8 mouse cellular contexts compared by ENCODE assay signal in the genomic region with DNA sequence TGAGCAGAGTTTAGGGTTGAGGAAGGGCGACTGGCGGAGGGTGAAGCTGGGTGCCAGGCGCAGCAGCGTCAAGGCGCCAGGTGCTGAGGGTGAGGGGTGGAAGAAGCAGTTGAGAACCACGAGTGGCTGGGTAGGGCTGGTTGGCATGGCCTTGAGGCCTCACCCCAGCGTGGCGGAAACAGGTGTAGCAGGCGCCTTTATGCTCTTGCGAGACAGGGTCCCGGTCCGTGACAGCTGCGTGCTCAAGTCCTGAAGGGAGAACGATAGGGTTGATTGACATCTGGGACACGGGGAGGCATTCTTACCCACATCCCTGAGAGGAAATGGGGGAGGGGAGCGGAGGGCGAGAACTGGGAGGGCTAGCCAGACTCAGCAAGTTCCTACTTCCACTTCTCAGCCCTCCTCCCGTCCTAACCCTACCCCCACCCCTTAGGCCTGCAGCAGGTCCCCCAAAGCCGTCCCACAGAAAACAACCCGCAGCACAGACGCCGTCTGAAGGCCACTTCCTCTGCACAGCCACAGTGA. TPM values are rescaled to one million over a fixed set of nuclear protein-coding genes. Genes with fewer than 3 reads are reported as not detected.
A peak's percentile ranks its signal among the peaks of the same experiment; 100 is the strongest.
DNase-seq lines count a peak whose midpoint lies in the region; ATAC-seq and TF ChIP-seq lines count a peak whose summit lies in the region.

No protein-coding gene starts in this region.

- no peak for TF ChIP-seq POLR2A in limb, embryonic 14.5 days (IDR thresholded peaks at IDR 0.05; ENCODE audit: borderline replicate concordance, extremely low read depth, insufficient read depth, insufficient read length)

- peaks cover 98% of the 10 kb centered on the region for H3K4me1 ChIP-seq in G1E (ENCODE audit: insufficient read depth, low read depth, low read length)
- H3K4me1 ChIP-seq in heart, embryonic 13.5 days, result peaks cover 78% of the 10 kb centered on the region
- peaks cover 28% of the 10 kb centered on the region for H3K4me1 ChIP-seq in limb, embryonic 14.5 days (ENCODE audit: control insufficient read depth, insufficient read depth, low read length)
- peaks cover 9% of the 10 kb centered on the region for H3K4me1 ChIP-seq in midbrain, embryonic 14.5 days (ENCODE audit: control insufficient read depth, insufficient read depth, low read length)
- peaks cover 41% of the 10 kb centered on the region for H3K4me1 ChIP-seq in forebrain, embryonic 15.5 days

- H3K4me3 ChIP-seq in G1E (ENCODE audit: low read depth, low read length), result peak overlapping the region; percentile 72
- peak overlapping the region; percentile 16; the same call in 1 of the 2 replicates for H3K4me3 ChIP-seq in heart, embryonic 13.5 days
- no peak overlapping the region for H3K4me3 ChIP-seq in limb, embryonic 14.5 days (replicated peaks; ENCODE audit: low read length)
- no peak overlapping the region for H3K4me3 ChIP-seq in midbrain, embryonic 14.5 days (replicated peaks; ENCODE audit: low read depth, low read length)
- no peak overlapping the region for H3K4me3 ChIP-seq in forebrain, embryonic 15.5 days

- peak overlapping the region; percentile 52 for H3K4me2 ChIP-seq in heart, embryonic 13.5 days
- H3K4me2 ChIP-seq in limb, embryonic 14.5 days (replicated peaks; ENCODE audit: low read depth, low read length, severe bottlenecking), result no peak overlapping the region
- H3K4me2 ChIP-seq in midbrain, embryonic 14.5 days (ENCODE audit: low read length), result no peak overlapping the region
- no peak overlapping the region for H3K4me2 ChIP-seq in forebrain, embryonic 15.5 days (replicated peaks)

- H3K27ac ChIP-seq in heart, embryonic 13.5 days (replicated peaks), result peak overlapping the region; percentile 70; the same call in 1 of the 2 replicates
- no peak overlapping the region for H3K27ac ChIP-seq in limb, embryonic 14.5 days (replicated peaks; ENCODE audit: low read depth, low read length)
- H3K27ac ChIP-seq in midbrain, embryonic 14.5 days (replicated peaks; ENCODE audit: low read depth, low read length), result no peak overlapping the region
- H3K27ac ChIP-seq in forebrain, embryonic 15.5 days (replicated peaks), result no peak overlapping the region

- no peak for TF ChIP-seq CTCF in G1E (IDR thresholded peaks at IDR 0.05; ENCODE audit: low read depth, low read length)

- H3K9me3 ChIP-seq in G1E (replicated peaks), result peaks cover 13% of the 10 kb centered on the region
- no peaks in the 10 kb centered on the region for H3K9me3 ChIP-seq in heart, embryonic 13.5 days
- H3K9me3 ChIP-seq in limb, embryonic 14.5 days (ENCODE audit: control insufficient read depth, low read length), result no peaks in the 10 kb centered on the region
- H3K9me3 ChIP-seq in midbrain, embryonic 14.5 days (ENCODE audit: control insufficient read depth, low read length), result no peaks in the 10 kb centered on the region
- no peaks in the 10 kb centered on the region for H3K9me3 ChIP-seq in forebrain, embryonic 15.5 days

- no peaks in the 10 kb centered on the region; the same call in 1 of the 2 replicates for H3K27me3 ChIP-seq in G1E (ENCODE audit: insufficient read depth, low read length)
- H3K27me3 ChIP-seq in heart, embryonic 13.5 days (replicated peaks), result peaks cover 60% of the 10 kb centered on the region
- H3K27me3 ChIP-seq in limb, embryonic 14.5 days (ENCODE audit: control insufficient read depth, insufficient read depth, low read length), result peaks cover 74% of the 10 kb centered on the region
- H3K27me3 ChIP-seq in midbrain, embryonic 14.5 days (ENCODE audit: control insufficient read depth, insufficient read depth, low read length), result peaks cover 71% of the 10 kb centered on the region
- peaks cover 74% of the 10 kb centered on the region for H3K27me3 ChIP-seq in forebrain, embryonic 15.5 days

- DNase-seq in heart, adult 18-20 months, result peak; percentile 53 to 70
- DNase-seq in heart, adult 8-10 months (ENCODE audit: low spot score), result no peak
- DNase-seq in G1E (ENCODE audit: low spot score), result peak; percentile 83
- DNase-seq in limb, embryonic 14.5 days (ENCODE audit: low spot score), result no peak
- peak; percentile 26 for DNase-seq in midbrain, embryonic 14.5 days
- DNase-seq in left cerebral cortex, adult 11 months (ENCODE audit: low spot score), result no peak

- 7% methylated on average over 22 of the region's 22 CpGs for WGBS in heart, embryonic 13.5 days
- 5% methylated on average over 22 of the region's 22 CpGs for WGBS in limb, embryonic 14.5 days
- WGBS in midbrain, embryonic 14.5 days, result 7% methylated on average over 21 of the region's 22 CpGs
- WGBS in forebrain, embryonic 15.5 days, result 6% methylated on average over 22 of the region's 22 CpGs

- peaks cover 76% of the 10 kb centered on the region for H3K36me3 ChIP-seq in G1E (replicated peaks)
- no peaks in the 10 kb centered on the region for H3K36me3 ChIP-seq in heart, embryonic 13.5 days
- H3K36me3 ChIP-seq in limb, embryonic 14.5 days (ENCODE audit: control insufficient read depth, insufficient read depth, low read length), result no peaks in the 10 kb centered on the region
- no peaks in the 10 kb centered on the region for H3K36me3 ChIP-seq in midbrain, embryonic 14.5 days (ENCODE audit: control insufficient read depth, insufficient read depth, low read length)
- H3K36me3 ChIP-seq in forebrain, embryonic 15.5 days, result no peaks in the 10 kb centered on the region

- H3K9ac ChIP-seq in heart, embryonic 13.5 days, result peak overlapping the region; percentile 52; the same call in 1 of the 2 replicates
- no peak overlapping the region for H3K9ac ChIP-seq in limb, embryonic 14.5 days (ENCODE audit: low read depth, low read length, severe bottlenecking)
- no peak overlapping the region for H3K9ac ChIP-seq in midbrain, embryonic 14.5 days (replicated peaks; ENCODE audit: low read length)
- H3K9ac ChIP-seq in forebrain, embryonic 15.5 days (replicated peaks), result no peak overlapping the region

- ATAC-seq in G1E (ENCODE audit: extremely low read depth, insufficient number of reproducible peaks, low FRiP score, poor library complexity, severe bottlenecking), result peak; percentile 71
- ATAC-seq in heart, embryonic 13.5 days (ENCODE audit: extremely low read depth, insufficient number of reproducible peaks, low FRiP score, low TSS enrichment), result no peak
- ATAC-seq in limb, embryonic 14.5 days (ENCODE audit: low FRiP score, low read depth), result peak; percentile 49; the same call in 1 of the 2 replicates
- ATAC-seq in midbrain, embryonic 14.5 days (ENCODE audit: low FRiP score, low TSS enrichment), result no peak
- no peak for ATAC-seq in forebrain, embryonic 15.5 days (replicated peaks)

RNA-seq across cellular contexts. Expression of a gene that starts 2.8 kb away (rescaled TPM):
- total RNA-seq in heart, adult 18-20 months (2021), result 10 to 100 TPM; 19.2 to 22.1 TPM
- total RNA-seq in heart, adult 8-10 months (2022), result 10 to 100 TPM; 11.6 to 19.0 (median 15.7) TPM
- total RNA-seq in G1E (2014; fragmentation: Nextera tagmentation), result 40.9 and 50.3 TPM in 2 replicates
- total RNA-seq in G1E (2017), result 31.0 and 33.6 TPM in 2 replicates
- 11.8 and 15.0 TPM in 2 replicates for polyA plus RNA-seq in G1E (2012)
- polyA plus RNA-seq in heart, embryonic 13.5 days (2015; fragmentation: Nextera tagmentation; extraction: Ambion mirVana), result 36.6 and 41.4 TPM in 2 replicates
- 5.1 and 10.0 TPM in 2 replicates for polyA plus RNA-seq in limb, embryonic 14.5 days (2012; rRNA removed)
- polyA plus RNA-seq in limb, embryonic 14.5 days (2014; fragmentation: Nextera tagmentation; extraction: Ambion mirVana), result 12.4 and 14.0 TPM in 2 replicates
- 1.8 TPM in 2 replicates for polyA plus RNA-seq in midbrain, embryonic 14.5 days (2014; fragmentation: Nextera tagmentation; extraction: Ambion mirVana)
- 2.5 and 2.6 TPM in 2 replicates for polyA plus RNA-seq in forebrain, embryonic 15.5 days (2015; fragmentation: Nextera tagmentation; extraction: Ambion mirVana)

RNA-seq across cellular contexts. Expression of a gene that starts 8.1 kb away (rescaled TPM):
- 1 to 10 TPM; 9.2 to 9.9 TPM for total RNA-seq in heart, adult 18-20 months (2021)
- 10 to 100 TPM in 1 of 4 experiments, 1 to 10 TPM in 3; 7.3 to 10.8 (median 8.8) TPM for total RNA-seq in heart, adult 8-10 months (2022)
- total RNA-seq in G1E (2014; fragmentation: Nextera tagmentation) (22.7 and 29.2 TPM in 2 replicates), G1E (2017) (12.7 and 14.1 TPM in 2 replicates)
- polyA plus RNA-seq in G1E (2012), result 56.9 and 79.3 TPM in 2 replicates
- 17.0 and 17.3 TPM in 2 replicates for polyA plus RNA-seq in heart, embryonic 13.5 days (2015; fragmentation: Nextera tagmentation; extraction: Ambion mirVana)
- polyA plus RNA-seq in limb, embryonic 14.5 days (2012; rRNA removed), result 7.8 and 11.9 TPM in 2 replicates
- polyA plus RNA-seq in limb, embryonic 14.5 days (2014; fragmentation: Nextera tagmentation; extraction: Ambion mirVana), result 2.5 and 5.5 TPM in 2 replicates
- 0.26 and 0.64 TPM in 2 replicates for polyA plus RNA-seq in midbrain, embryonic 14.5 days (2014; fragmentation: Nextera tagmentation; extraction: Ambion mirVana)
- 1.7 and 2.0 TPM in 2 replicates for polyA plus RNA-seq in forebrain, embryonic 15.5 days (2015; fragmentation: Nextera tagmentation; extraction: Ambion mirVana)

RNA-seq across cellular contexts. Expression of a gene that starts 9.9 kb away (rescaled TPM):
- total RNA-seq in heart, adult 18-20 months (2021), result 100 to 1,000 TPM; 165 to 174 TPM
- 100 to 1,000 TPM; 171 to 185 (median 175) TPM for total RNA-seq in heart, adult 8-10 months (2022)
- total RNA-seq in G1E (2014; fragmentation: Nextera tagmentation) (34.5 and 43.0 TPM in 2 replicates), G1E (2017) (7.0 and 7.4 TPM in 2 replicates)
- 236 and 275 TPM in 2 replicates for polyA plus RNA-seq in G1E (2012)
- 1.8 and 2.2 TPM in 2 replicates for polyA plus RNA-seq in heart, embryonic 13.5 days (2015; fragmentation: Nextera tagmentation; extraction: Ambion mirVana)
- polyA plus RNA-seq in limb, embryonic 14.5 days (2012; rRNA removed), result 35.5 and 59.3 TPM in 2 replicates
- 2.4 and 2.5 TPM in 2 replicates for polyA plus RNA-seq in limb, embryonic 14.5 days (2014; fragmentation: Nextera tagmentation; extraction: Ambion mirVana)
- 0.33 TPM in 1 of 2 replicates, not detected in the other for polyA plus RNA-seq in midbrain, embryonic 14.5 days (2014; fragmentation: Nextera tagmentation; extraction: Ambion mirVana)
- 0.23 TPM in 1 of 2 replicates, not detected in the other for polyA plus RNA-seq in forebrain, embryonic 15.5 days (2015; fragmentation: Nextera tagmentation; extraction: Ambion mirVana)

Comparison
In these comparisons a context has a peak if more than half of its experiments do, and no peak if none do; other contexts are left out.
1. DNase-seq: peak in heart, adult 18-20 months (2 of 2), G1E (single experiment) and midbrain, embryonic 14.5 days (single experiment); none in heart, adult 8-10 months (single experiment), limb, embryonic 14.5 days (single experiment) and left cerebral cortex, adult 11 months (single experiment).
2. ATAC-seq: peak in G1E (single experiment) and limb, embryonic 14.5 days (single experiment); none in heart, embryonic 13.5 days (single experiment), midbrain, embryonic 14.5 days (single experiment) and forebrain, embryonic 15.5 days (single experiment).
3. H3K4me3 ChIP-seq: peak in G1E (single experiment) and heart, embryonic 13.5 days (single experiment); none in limb, embryonic 14.5 days (single experiment), midbrain, embryonic 14.5 days (single experiment) and forebrain, embryonic 15.5 days (single experiment).